Mouse (Mus musculus) neural tube, embryonic 11.5 days (tissue): Measurements from ENCODE around the gene St6galnac6. TPM values are rescaled to one million over a fixed set of nuclear protein-coding genes. Genes with fewer than 3 reads are reported as not detected.

Source experiments
- ATAC-seq: fragments of 200-750 bp; cut with Nextera tagmentation; 2 replicates; pipeline ENCODE4 v1.8.0; 2017; ENCODE audit warnings: moderate number of reproducible peaks, mild to moderate bottlenecking, moderate TSS enrichment, moderate library complexity; ENCODE audit not compliant: insufficient read depth, low FRiP score, low TSS enrichment
- DNase-seq: peaks from one replicate; pipeline ENCODE4 v3.0.0-alpha.2; 2015; ENCODE audit warnings: low spot score
- H3K27ac ChIP-seq: fragments of 300-500 bp; sonication (generic); 2 replicates; pipeline ENCODE4 v1.5.1; 2014; ENCODE audit warnings: low read depth, mild to moderate bottlenecking, low read length
- H3K27me3 ChIP-seq: fragments of 300-500 bp; sonication (generic); 2 replicates; pipeline ENCODE4 v1.6.1; 2014; ENCODE audit warnings: mild to moderate bottlenecking, low read length, mixed read lengths; ENCODE audit not compliant: control insufficient read depth, insufficient read depth
- H3K36me3 ChIP-seq: fragments of 300-500 bp; sonication (generic); 2 replicates; pipeline ENCODE4 v1.6.1; 2014; ENCODE audit warnings: mild to moderate bottlenecking, low read length, moderate library complexity, mixed read lengths; ENCODE audit not compliant: control insufficient read depth, insufficient read depth
- H3K4me1 ChIP-seq: fragments of 300-500 bp; sonication (generic); 2 replicates; pipeline ENCODE4 v1.6.1; 2014; ENCODE audit warnings: low read length, mixed read lengths; ENCODE audit not compliant: control insufficient read depth, insufficient read depth
- H3K4me2 ChIP-seq: fragments of 300-500 bp; sonication (generic); 2 replicates; pipeline ENCODE4 v1.6.1; 2014; ENCODE audit warnings: low read depth, mild to moderate bottlenecking, moderate library complexity
- H3K4me3 ChIP-seq: fragments of 300-500 bp; sonication (generic); 2 replicates; pipeline ENCODE4 v1.5.1; 2014; ENCODE audit warnings: low read depth, low read length
- H3K9ac ChIP-seq: fragments of 300-500 bp; sonication (generic); 2 replicates; pipeline ENCODE4 v1.6.1; 2014; ENCODE audit warnings: mild to moderate bottlenecking, low read length
- H3K9me3 ChIP-seq: fragments of 300-500 bp; sonication (generic); 2 replicates; pipeline ENCODE4 v1.6.1; 2016; ENCODE audit warnings: low read length; ENCODE audit not compliant: control insufficient read depth
- WGBS: fragments of 180-500 bp; shearing (Covaris S2); extraction: QIAGEN DNeasy Blood & Tissue Kit; methylation state at CpG from one replicate; pipeline ENCODE4 v1.1.7; 2014; 5-methylcytosine and 5-hydroxymethylcytosine counted together
- polyA plus RNA-seq: library from polyadenylated mRNA; unstranded; fragments of >200 nt; fragmentation: Nextera tagmentation; extraction: Ambion mirVana; gene quantifications from 2 replicates; pipeline ENCODE4 v1.2.1, GENCODE M21; 2014

St6galnac6 gene
- polyA plus RNA-seq, 1 experiment from 2014 or later = 5.1 TPM

DNA sequence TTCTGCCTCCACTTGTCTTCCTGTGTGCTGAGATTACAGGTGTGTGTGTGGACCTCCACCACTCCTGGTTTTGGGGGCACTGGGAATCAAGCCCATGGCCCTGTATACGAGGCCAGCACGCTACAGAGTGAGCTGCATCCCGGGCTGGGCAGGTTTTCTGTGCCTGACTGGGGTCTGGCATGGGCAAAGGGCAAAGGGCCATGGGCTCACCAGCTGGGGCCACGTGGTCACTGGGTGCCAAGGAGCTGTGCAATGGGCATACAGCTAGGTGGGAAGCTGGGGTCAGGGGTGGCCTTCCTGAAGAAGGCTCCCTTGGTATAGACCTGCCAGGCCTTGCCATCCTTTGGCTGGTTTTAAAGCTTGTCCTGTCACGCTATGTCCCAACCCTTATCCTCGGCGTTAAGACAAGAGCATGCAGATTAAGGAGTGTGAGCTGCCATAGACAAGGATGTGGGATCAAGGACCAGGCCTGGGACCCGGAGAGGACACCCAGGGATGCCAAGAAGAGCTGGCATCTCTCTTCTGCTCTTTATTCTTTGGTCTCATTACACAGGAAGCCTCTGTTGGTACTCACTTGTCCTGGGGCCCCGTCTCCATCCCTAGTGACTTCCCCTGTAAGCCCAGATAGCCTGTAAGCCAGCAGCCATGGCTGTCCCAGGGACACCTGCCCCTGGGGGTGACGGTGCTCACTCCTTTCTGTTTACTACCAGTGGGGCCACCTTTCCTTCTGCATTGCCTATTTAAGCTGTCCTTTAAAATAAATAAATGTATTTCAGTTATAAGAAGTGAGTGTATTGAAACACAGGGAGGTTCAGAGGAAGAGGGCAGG lies 35.0 kb downstream of the St6galnac6 start:
- Histone ChIP-seq H3K36me3 (no peaks in the 10 kb centered on the region), H3K4me3 (no peak overlapping the region), H3K9ac (no peak overlapping the region), H3K27ac (no peak overlapping the region), H3K27me3 (no peaks in the 10 kb centered on the region), H3K4me1 (peaks cover 10% of the 10 kb centered on the region), H3K4me2 (no peak overlapping the region), H3K9me3 (no peaks in the 10 kb centered on the region)
- 83% methylated on average over 10 of the region's 10 CpGs for WGBS
- no peak for ATAC-seq
- no peak for DNase-seq

DNA sequence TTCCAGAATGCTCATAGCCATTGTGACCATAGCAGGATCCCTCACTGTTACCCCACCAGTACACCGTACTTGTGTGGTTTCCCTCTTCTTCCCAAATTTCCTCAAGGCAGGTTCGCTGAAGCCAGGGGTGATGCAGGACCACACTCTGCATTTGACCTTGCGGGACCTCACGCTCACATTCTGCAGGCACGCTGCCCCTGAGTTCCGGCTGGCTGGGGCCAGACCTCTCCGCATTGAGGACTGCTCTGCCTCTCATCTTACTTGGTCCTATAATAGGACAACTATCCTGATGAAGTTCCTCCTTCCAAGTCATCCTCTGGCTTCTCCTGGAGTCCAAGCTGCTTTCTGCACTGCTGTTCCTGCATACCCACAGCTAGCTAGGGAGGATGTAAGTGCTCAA lies 37.1 kb downstream of the St6galnac6 start:
- H3K4me1 ChIP-seq = peaks cover 7% of the 10 kb centered on the region; the same call in 1 of the 2 replicates
- no peak for DNase-seq
- no peaks in the 10 kb centered on the region for H3K27me3 ChIP-seq
- 82% methylated on average over 7 of the region's 7 CpGs for WGBS
- no peak overlapping the region for H3K4me2 ChIP-seq
- H3K27ac ChIP-seq = no peak overlapping the region
- H3K9ac ChIP-seq = no peak overlapping the region
- ATAC-seq = no peak
- no peak overlapping the region for H3K4me3 ChIP-seq
- no peaks in the 10 kb centered on the region for H3K9me3 ChIP-seq
- no peaks in the 10 kb centered on the region for H3K36me3 ChIP-seq

DNA sequence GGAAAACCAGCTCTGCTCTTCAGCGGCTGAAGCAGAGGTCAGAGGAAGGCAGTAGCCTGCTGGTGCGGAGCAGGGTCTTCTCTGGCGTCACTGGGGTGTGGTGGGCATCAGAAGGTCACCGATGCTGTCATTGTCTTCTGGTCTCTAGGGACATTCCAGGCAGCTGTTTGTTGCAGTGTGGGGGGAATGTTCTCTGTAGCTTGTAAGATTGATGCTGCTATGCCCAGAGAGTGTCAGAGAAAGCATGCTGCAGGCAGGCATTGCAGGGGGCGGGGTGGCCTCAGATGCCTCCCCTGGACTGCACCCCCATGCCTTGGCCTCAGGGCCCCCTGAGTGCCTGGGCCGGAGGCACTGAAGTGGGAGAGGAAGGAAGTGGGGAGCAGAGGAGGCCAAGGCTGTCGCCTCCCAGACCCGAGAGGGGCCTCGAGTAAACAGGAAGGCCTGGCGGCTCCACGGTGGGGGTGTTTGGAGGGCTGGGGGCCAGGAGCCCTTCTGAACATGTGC lies 38.3 kb downstream of the St6galnac6 start:
- H3K9me3 ChIP-seq = no peaks in the 10 kb centered on the region
- peak overlapping the region; percentile 29; the same call in 1 of the 2 replicates for H3K9ac ChIP-seq
- peaks cover 5% of the 10 kb centered on the region; the same call in 1 of the 2 replicates for H3K4me1 ChIP-seq
- H3K4me3 ChIP-seq = no peak overlapping the region
- H3K36me3 ChIP-seq = no peaks in the 10 kb centered on the region
- no peaks in the 10 kb centered on the region for H3K27me3 ChIP-seq
- DNase-seq = peak; percentile 54
- peak overlapping the region; percentile 14; the same call in 1 of the 2 replicates for H3K27ac ChIP-seq
- 42% methylated on average over 11 of the region's 11 CpGs for WGBS
- ATAC-seq = no peak
- H3K4me2 ChIP-seq = no peak overlapping the region

DNA sequence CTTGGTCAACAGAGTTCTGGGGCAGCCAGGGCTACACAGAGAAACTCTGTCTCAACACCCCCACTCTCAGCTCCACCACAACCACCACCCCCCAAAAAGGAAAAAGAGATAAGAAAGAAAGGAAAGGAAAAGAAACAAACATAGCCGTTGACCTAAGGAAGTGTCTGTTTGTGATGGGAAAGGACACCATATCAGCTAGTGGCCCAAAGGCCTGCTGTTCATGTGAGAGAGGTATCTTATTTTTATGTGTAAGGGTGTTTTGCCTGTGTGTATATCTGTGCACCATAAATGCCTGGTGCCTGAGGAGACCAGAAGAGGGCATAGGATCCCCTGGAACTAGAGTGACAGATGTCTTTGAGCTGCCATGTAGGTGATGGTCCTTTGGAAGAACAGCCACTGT lies 40.1 kb downstream of the St6galnac6 start:
- no peak overlapping the region for H3K4me2 ChIP-seq
- DNase-seq = no peak
- H3K27ac ChIP-seq = no peak overlapping the region
- no peaks in the 10 kb centered on the region for H3K36me3 ChIP-seq
- no peak overlapping the region for H3K9ac ChIP-seq
- no peaks in the 10 kb centered on the region for H3K9me3 ChIP-seq
- H3K27me3 ChIP-seq = no peaks in the 10 kb centered on the region
- peaks cover 5% of the 10 kb centered on the region; the same call in 1 of the 2 replicates for H3K4me1 ChIP-seq
- WGBS = 86% methylated on average over 1 of the region's 1 CpGs
- ATAC-seq = no peak
- H3K4me3 ChIP-seq = no peak overlapping the region

DNA sequence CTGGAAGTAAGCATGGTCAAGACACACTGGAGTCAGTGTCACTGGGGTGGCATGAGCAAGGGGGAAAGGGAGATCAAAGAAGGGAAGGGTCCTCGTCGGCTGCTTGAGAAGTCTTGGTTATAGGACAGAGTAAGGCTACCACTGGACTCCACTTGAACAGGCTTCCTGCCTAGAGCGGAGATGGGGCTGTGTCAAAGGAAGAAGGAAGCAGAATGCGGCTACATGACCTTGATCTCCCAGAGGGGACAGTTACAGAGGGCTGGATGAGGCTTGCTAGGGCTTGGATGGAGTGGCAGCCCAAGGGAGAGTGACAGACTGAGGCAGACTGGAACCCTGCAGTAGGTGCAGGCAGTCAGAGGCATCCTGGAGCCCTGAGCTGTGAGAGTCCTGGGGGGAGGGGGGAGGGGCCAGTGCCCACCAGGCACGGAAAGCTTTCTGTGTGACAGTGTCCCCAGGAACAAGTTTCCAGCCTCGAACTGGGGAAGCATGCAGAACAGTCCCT lies 41.1 kb downstream of the St6galnac6 start:
- Histone ChIP-seq H3K9me3 (no peaks in the 10 kb centered on the region), H3K4me1 (peaks cover 5% of the 10 kb centered on the region; the same call in 1 of the 2 replicates), H3K27ac (no peak overlapping the region), H3K27me3 (no peaks in the 10 kb centered on the region), H3K4me2 (no peak overlapping the region), H3K4me3 (no peak overlapping the region), H3K9ac (no peak overlapping the region), H3K36me3 (no peaks in the 10 kb centered on the region)
- ATAC-seq (no peak), DNase-seq (no peak)
- WGBS = 73% methylated on average over 6 of the region's 6 CpGs

DNA sequence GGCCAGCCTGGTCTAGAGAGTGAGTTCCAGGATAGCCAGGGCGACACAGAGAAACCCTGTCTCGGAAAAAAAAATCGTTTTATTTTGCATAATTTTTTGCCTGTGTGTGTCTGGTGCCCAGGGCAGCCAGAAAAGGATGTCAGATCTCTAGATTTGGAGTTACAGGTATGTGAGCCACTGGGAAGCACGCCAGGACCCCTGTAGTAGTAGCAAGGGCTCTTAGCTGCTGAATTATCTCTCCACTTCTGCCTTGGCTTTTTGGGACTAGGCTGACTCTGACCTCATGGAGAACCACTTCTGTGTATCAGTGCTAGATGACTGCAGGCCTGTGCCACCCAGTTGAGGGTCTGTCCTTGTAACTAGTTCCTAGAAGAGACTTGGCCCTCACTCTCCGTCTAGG lies 42.3 kb downstream of the St6galnac6 start:
- Histone ChIP-seq H3K27ac (no peak overlapping the region), H3K27me3 (no peaks in the 10 kb centered on the region), H3K9ac (no peak overlapping the region), H3K9me3 (no peaks in the 10 kb centered on the region), H3K4me2 (no peak overlapping the region), H3K4me1 (peaks cover 5% of the 10 kb centered on the region; the same call in 1 of the 2 replicates), H3K4me3 (no peak overlapping the region), H3K36me3 (no peaks in the 10 kb centered on the region)
- no peak for DNase-seq
- WGBS = 82% methylated on average over 5 of the region's 5 CpGs
- ATAC-seq = no peak

DNA sequence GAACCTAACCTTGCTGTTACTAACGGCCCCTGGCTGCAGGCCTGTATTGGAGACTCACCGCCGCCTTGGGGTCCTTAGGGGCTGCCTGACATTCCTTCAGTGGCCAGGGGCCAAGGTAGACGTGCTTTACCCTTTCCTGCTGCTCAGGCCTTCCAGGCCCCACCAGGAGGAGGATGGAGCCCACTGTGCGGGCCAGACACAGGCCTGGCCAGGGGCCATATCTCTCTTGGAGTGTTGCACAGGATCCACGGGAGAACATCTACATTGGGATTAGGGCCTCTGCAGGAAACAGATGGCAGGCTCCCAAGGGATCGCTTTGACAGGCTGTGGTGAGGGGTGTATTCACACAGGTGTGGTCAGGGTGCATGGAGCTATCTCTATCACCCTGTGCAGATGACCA lies 43.3 kb downstream of the St6galnac6 start:
- Histone ChIP-seq H3K9me3 (no peaks in the 10 kb centered on the region), H3K27ac (no peak overlapping the region), H3K9ac (no peak overlapping the region), H3K4me3 (no peak overlapping the region), H3K36me3 (no peaks in the 10 kb centered on the region), H3K27me3 (no peaks in the 10 kb centered on the region), H3K4me1 (peaks cover 3% of the 10 kb centered on the region; the same call in 1 of the 2 replicates), H3K4me2 (no peak overlapping the region)
- ATAC-seq = no peak
- WGBS = 83% methylated on average over 7 of the region's 7 CpGs
- DNase-seq = no peak

DNA sequence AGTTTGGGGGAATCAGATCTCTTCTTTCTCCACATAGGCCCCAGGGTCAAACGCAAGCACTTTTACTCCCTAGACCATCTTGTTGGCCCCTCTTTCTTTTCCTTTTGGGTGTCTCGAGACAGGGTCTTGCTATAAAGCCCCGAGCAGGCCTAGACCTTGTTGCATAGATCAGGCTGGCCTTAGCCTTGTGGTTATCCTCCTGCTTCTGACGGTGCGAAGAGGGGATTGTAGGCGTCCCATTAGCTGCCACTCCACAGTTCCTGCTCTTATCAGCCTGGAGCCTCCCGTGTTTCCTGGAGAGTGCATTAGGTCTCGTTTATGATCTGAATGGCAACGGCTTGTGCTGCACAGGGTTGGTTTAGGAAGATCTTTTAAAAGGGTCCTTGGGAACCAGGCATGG lies 44.6 kb downstream of the St6galnac6 start:
- Histone ChIP-seq H3K4me1 (no peaks in the 10 kb centered on the region), H3K9me3 (no peaks in the 10 kb centered on the region), H3K27ac (no peak overlapping the region), H3K36me3 (no peaks in the 10 kb centered on the region), H3K9ac (no peak overlapping the region), H3K4me3 (no peak overlapping the region), H3K27me3 (no peaks in the 10 kb centered on the region), H3K4me2 (no peak overlapping the region)
- DNase-seq (no peak), ATAC-seq (no peak)
- 80% methylated on average over 9 of the region's 9 CpGs for WGBS
